Mouse (Mus musculus): ENCODE data around the gene Zc3h10.
"Not testable (repeated sequence)": the region's sequence is repeated elsewhere in the genome, so short reads cannot be mapped to it uniquely, and the experiment has no call there.

Gene Zc3h10

DNA sequence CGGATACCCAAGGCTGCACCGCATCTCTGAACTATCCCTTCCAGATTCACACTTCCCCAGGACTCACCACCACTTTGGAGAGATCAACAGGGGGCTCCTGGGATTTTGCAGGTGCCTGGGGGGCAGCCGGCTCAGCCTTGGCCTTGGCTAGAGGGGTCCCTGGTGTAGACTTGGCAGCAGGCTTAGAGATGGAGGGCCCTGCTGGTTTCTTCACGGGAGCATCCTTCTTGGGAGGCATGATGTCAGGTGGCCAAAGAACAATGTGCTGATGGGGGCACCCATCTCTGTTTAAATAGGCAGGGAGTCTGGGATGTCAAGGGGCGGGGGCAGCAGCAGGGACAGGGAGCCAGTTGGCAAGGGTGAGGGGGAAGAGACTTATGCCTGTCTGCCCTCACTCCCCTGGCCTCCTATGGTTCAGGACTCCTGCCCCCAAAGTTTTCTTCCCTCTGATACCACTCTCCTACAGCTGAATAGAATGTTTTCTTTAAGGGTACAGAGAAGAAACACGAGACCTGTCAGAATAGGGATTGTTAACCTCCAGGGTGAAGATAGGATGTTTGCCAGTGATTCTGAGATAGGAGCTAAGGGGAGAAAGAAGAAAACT is 50.3 kb downstream of the Zc3h10 start:
- no peak for DNase-seq (ENCODE audit: extremely low read depth, low read depth, low spot score)

DNA sequence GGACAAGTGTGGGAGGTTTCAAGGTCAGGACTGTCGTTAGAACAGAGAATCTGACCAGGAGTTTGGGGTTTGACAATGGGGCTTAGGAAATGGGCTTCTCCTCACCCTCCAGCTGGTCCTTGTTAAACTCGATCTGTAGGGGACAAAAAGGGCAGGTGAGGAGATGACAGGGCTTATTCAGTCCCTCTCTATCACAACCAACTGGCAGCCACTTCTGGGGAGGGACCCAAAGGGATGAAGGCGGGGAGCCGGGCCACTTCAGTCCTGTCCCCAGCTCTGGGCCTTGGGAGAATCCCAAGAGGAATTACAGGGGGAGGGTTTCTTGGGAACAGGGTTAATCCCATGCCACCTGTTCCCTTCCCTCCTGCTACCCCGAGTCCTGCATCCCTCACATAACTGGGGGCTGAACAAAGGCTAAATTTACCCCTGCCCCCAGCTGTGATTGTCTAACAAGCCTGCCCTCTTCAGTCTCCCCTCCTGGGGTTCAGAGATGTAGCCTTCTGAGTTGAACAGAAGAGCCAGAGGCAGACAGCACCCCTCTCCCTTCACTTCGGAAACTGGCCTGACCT is 51.0 kb downstream of the Zc3h10 start:
- no peak for DNase-seq (ENCODE audit: extremely low read depth, low read depth, low spot score)

DNA sequence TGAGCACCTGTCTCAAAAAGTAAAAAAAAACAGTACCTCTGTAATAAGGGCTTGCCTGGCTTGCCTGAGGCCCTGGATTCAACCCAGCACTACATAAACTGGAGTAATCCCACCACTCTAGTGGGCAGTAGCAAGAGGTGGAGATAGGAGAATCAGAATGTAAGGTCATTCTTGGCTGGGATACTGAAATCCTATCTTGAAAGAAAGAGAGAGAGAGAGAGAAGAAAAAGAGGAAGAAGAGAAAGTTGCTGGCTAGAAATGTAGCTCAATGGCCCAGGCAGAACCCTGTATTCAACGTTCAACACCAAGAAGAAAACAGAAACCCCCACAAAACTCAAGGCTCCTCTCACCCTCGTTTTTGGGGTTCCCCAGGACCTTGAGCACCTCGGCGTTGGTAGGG is 51.7 kb downstream of the Zc3h10 start:
- no peak for DNase-seq (ENCODE audit: extremely low read depth, low read depth, low spot score)

DNA sequence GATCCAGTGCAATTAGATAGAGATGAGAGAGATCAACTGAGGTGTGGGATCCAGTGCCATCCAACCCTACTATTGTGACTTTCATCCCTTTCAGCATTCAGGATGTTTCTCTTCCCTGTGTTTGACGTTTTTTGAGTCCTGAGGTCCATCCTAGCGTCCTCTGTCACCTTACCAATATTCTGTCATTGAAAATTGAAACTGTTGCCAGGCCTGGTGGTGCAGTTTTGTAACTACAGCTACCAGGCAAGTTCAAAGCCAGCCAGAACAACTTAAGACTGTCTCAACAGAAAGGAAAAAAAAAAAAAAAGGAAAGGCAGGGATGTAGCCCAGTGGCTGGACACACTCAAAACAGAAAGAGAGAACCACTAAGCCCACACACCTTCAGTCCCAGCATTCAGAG is 52.3 kb downstream of the Zc3h10 start:
- DNase-seq (ENCODE audit: extremely low read depth, low read depth, low spot score), result no peak

DNA sequence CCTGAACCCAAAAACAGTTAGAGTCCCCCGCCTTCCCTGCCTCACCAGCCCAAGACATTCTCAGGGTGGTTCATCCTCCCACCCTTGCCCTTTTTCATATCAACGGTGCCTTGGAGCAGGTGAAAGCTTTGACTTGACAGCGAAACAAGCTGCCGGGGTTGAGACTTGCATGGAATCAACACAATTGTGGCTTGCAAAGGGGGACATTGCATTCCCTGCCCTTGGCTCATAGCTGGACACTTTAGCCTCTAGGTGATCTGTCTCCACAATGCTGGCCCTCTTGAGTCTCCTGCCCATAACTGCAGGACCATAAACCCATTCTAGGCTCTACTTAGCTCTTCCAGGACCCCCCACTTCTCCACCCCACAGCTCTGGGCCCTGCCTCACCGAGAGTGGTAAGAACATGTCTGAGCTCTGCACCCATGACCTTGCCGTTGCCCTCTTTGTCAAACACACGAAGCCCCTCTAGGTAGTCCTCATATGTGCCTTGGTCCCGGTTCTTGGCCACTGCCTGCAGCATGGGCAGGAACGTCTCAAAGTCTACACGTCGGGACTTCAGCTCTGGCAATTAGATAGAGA is 52.8 kb downstream of the Zc3h10 start:
- DNase-seq (ENCODE audit: extremely low read depth, low read depth, low spot score), result no peak

DNA sequence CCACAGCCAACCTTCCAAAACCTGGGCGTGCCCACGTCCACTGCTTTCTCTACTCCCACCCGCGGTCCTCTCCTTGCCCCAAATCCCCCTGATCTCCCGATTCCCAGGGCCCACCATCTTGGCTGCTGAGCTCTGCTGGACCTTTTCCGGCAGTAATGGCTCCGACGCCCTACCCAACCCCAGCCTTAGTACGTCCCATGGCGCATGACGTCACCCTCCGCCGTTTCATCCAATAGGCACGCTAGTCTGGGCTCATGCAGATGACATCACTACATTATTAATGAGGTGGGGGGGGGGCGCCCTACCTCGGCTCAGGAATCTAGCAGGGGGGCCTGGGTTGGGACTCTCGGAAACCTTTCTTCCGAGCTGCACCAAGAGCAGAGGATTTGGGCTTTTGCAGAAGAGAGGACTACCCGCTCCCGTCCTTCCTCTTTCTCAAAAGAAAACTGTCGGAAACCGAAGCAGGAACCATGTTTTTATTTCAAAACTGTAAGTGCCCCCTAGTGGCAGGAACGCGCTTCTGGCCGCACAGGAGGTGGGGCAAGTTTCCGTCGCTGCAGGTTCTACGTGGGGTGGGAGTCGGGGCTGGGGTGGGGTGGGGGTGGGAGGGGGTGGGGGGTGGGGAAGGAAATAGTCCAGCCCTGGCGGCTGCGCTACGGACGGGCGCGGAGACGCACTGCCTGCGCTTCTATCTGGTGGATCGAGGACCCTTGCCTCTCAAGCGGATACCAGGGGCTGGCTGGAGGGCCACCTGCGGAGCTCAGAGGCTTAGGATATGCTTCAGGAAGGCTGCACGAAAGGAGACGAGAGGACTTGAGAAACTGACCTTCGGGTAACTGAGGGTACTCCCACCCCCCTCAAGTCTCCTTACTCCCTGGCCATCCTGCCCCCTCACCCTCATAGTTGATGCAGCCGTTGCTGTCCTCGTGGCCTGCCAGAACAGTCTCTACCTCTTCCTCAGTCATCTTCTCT is 53.6 kb downstream of the Zc3h10 start, which contains the start of gene Myl6:
Myl6 (minus strand) TSS at position 451 of the 972 bp plus-strand sequence.
- peak; percentile 76 for DNase-seq (ENCODE audit: extremely low read depth, low read depth, low spot score)

DNA sequence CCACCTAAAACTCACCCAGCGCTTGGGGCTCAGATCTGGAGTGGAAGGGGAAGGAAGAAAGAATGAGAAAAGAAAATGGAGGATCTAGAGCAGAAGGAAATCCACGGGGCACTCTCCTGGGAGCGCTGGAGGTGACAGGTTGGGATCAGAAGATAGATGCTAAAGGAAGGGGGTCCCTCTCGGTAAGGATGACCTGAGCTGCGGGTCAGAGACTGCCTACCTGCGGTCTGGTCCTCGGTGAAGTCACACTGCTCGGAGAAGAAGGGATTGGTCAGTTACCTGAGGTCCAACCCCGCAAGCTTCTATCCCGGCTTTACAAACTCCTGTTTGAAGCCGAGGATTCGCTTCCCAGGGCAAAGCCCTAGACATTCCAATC is 54.3 kb downstream of the Zc3h10 start:
- no peak for DNase-seq (ENCODE audit: extremely low read depth, low read depth, low spot score)

DNA sequence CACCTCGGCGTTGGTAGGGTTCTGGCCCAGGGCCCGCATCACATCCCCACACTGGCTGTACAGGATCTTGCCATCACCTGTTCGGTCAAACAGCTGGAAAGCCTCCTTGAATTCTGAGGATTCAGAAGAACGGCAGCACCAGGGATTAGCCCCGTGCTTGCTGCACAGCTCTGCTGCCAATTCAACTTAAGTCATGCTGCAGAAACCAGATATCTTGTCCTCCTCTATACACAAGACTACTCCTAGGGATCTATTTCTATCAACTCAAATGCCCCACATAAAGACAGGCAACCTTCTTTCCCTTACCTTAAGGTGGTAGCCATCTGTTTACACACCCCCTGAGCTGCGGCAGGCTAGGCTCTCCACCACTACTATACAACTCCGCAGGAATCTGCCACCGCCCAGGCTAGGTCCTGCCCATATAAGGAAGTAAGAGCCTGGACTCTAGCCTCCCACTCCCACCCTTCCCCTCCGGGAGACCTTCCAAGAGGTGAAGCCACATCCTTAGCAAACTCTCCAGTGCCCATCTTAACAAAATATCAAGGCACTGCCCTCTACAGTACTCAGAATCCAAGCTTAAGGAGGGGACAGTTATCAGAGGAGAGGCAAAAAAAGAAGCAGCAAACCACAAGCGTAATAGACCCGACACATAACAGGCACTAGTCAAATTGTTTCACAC is 54.8 kb downstream of the Zc3h10 start:
- DNase-seq (ENCODE audit: extremely low read depth, low read depth, low spot score), result no peak

DNA sequence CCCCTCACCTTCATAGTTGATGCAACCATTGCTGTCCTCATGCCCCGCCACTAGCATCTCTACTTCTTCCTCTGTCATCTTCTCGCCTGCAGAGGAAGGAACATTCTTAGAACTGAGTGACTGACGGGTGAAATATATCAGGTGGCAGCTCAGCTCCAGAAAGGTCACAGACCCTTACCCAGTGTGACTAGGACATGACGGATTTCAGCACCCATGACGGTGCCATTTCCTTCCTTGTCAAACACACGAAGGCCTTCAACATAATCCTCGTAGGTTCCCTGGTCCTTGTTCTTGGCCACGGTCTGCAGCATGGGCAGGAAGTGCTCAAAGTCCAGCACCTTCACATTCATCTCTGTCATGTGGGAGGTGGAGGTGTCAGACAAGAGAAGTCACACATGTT is 55.5 kb downstream of the Zc3h10 start:
- DNase-seq (ENCODE audit: extremely low read depth, low read depth, low spot score), result not testable (repeated sequence)
